Mouse (Mus musculus) stomach, embryonic 16.5 days (tissue): ENCODE measurements around the gene Ube4b. TPM values are rescaled to one million over a fixed set of nuclear protein-coding genes. Genes with fewer than 3 reads are reported as not detected.

Experiments used
- ATAC-seq: fragments of 200-750 bp; cut with Nextera tagmentation; 2 replicates; pipeline ENCODE4 v1.8.0; 2017; ENCODE audit warnings: moderate number of reproducible peaks, moderate TSS enrichment; ENCODE audit not compliant: insufficient read depth, low FRiP score
- H3K27ac ChIP-seq: fragments of 300-500 bp; sonication (generic); 2 replicates; pipeline ENCODE4 v1.5.1; 2014; ENCODE audit warnings: low read length
- H3K27me3 ChIP-seq: fragments of 300-500 bp; sonication (generic); 2 replicates; pipeline ENCODE4 v1.6.1; 2014; ENCODE audit warnings: low read length, control low read depth, mixed read lengths; ENCODE audit not compliant: control insufficient read depth, insufficient read depth
- H3K36me3 ChIP-seq: fragments of 300-500 bp; sonication (generic); 2 replicates; pipeline ENCODE4 v1.6.1; 2014; ENCODE audit warnings: low read length; ENCODE audit not compliant: control insufficient read depth, insufficient read depth
- H3K4me1 ChIP-seq: fragments of 300-500 bp; sonication (generic); 2 replicates; pipeline ENCODE4 v1.6.1; 2014; ENCODE audit warnings: low read length, control low read depth, mixed read lengths; ENCODE audit not compliant: control insufficient read depth, insufficient read depth
- H3K4me2 ChIP-seq: fragments of 300-500 bp; sonication (generic); 2 replicates; pipeline ENCODE4 v1.6.1; 2014; ENCODE audit warnings: low read depth, low read length, mixed read lengths
- H3K4me3 ChIP-seq: fragments of 300-500 bp; sonication (generic); replicated peaks from 2 replicates; pipeline ENCODE4 v1.5.1; 2014; ENCODE audit warnings: mild to moderate bottlenecking, low read length
- H3K9ac ChIP-seq: fragments of 300-500 bp; sonication (generic); 2 replicates; pipeline ENCODE4 v1.6.1; 2014; ENCODE audit warnings: low read length
- H3K9me3 ChIP-seq: fragments of 300-500 bp; sonication (generic); replicated peaks from 2 replicates; pipeline ENCODE4 v1.6.1; 2016; ENCODE audit warnings: low read length, control low read depth; ENCODE audit not compliant: control insufficient read depth
- WGBS: fragments of 180-500 bp; shearing (Covaris S2); extraction: QIAGEN DNeasy Blood & Tissue Kit; methylation state at CpG from one replicate; pipeline ENCODE4 v1.1.7; 2014; 5-methylcytosine and 5-hydroxymethylcytosine counted together
- polyA plus RNA-seq: library from polyadenylated mRNA; unstranded; fragments of >200 nt; fragmentation: Nextera tagmentation; extraction: Ambion mirVana; gene quantifications from 2 replicates; pipeline ENCODE4 v1.2.1, GENCODE M21; 2015

The Ube4b gene
- polyA plus RNA-seq, 1 experiment from 2014 or later, result 33.5 TPM

- peaks cover 23% of the 10 kb centered on the region for H3K4me1 ChIP-seq
- no peak overlapping the region for H3K4me3 ChIP-seq
- no peaks in the 10 kb centered on the region for H3K27me3 ChIP-seq
- ATAC-seq, result no peak
- H3K27ac ChIP-seq, result no peak overlapping the region; the same call in 1 of the 2 replicates
- H3K36me3 ChIP-seq, result no peaks in the 10 kb centered on the region
- no peak overlapping the region for H3K9ac ChIP-seq
- no peak overlapping the region for H3K4me2 ChIP-seq
- no peaks in the 10 kb centered on the region for H3K9me3 ChIP-seq
- 67% methylated on average over 3 of the region's 3 CpGs for WGBS
Measured at GRCm38 (mm10) chr4:149283018-149283417, 143.5 kb downstream of the Ube4b start.

- H3K27ac ChIP-seq, result peak overlapping the region; percentile 24; the same call in 1 of the 2 replicates
- 58% methylated on average over 7 of the region's 7 CpGs for WGBS
- H3K36me3 ChIP-seq, result no peaks in the 10 kb centered on the region
- H3K4me1 ChIP-seq, result peaks cover 26% of the 10 kb centered on the region
- no peak overlapping the region for H3K4me2 ChIP-seq
- H3K9ac ChIP-seq, result no peak overlapping the region
- no peak overlapping the region for H3K4me3 ChIP-seq
- no peaks in the 10 kb centered on the region for H3K9me3 ChIP-seq
- ATAC-seq, result no peak
- H3K27me3 ChIP-seq, result no peaks in the 10 kb centered on the region
Measured at GRCm38 (mm10) chr4:149282025-149282738, 144.4 kb downstream of the Ube4b start.

Other genes with a start within 250 kb of the Ube4b start
- gene Kif1b, start 119.1 kb downstream of the Ube4b start, polyA plus RNA-seq, result 27.1 and 29.5 TPM in 2 replicates
- gene Rbp7, start 28.2 kb upstream of the Ube4b start, polyA plus RNA-seq, result 4.0 and 4.8 TPM in 2 replicates
- gene Tmem274, start 50.6 kb upstream of the Ube4b start, polyA plus RNA-seq, result 0.39 and 0.40 TPM in 2 replicates
- 9.3 and 9.6 TPM in 2 replicates for gene Nmnat1, start 58.5 kb upstream of the Ube4b start, polyA plus RNA-seq
- 33.3 and 35.9 TPM in 2 replicates for gene Lzic, start 58.5 kb upstream of the Ube4b start, polyA plus RNA-seq
- 56.2 and 57.3 TPM in 2 replicates for gene Ctnnbip1, start 91.5 kb upstream of the Ube4b start, polyA plus RNA-seq
- gene Clstn1, start 159.7 kb upstream of the Ube4b start, polyA plus RNA-seq, result 14.7 and 14.9 TPM in 2 replicates